Mouse (Mus musculus) small intestine, adult 2 months (tissue): ENCODE measurements around the gene Tcte1. TPM values are rescaled to one million over a fixed set of nuclear protein-coding genes. Genes with fewer than 3 reads are reported as not detected.

ENCODE experiments used
- H3K27ac ChIP-seq: fragments of 200-500 bp; 2 replicates; pipeline ENCODE4 v1.5.1; 2012; ENCODE audit warnings: low read depth, low read length, control low read depth, inconsistent platforms; ENCODE audit not compliant: insufficient read depth
- H3K27me3 ChIP-seq: fragments of 200-500 bp; 2 replicates; pipeline ENCODE4 v1.6.1; 2012; ENCODE audit warnings: mild to moderate bottlenecking, moderate library complexity, low read length, inconsistent platforms; ENCODE audit not compliant: control insufficient read depth, insufficient read depth
- H3K36me3 ChIP-seq: fragments of 200-500 bp; 2 replicates; pipeline ENCODE4 v1.6.1; 2012; ENCODE audit warnings: mild to moderate bottlenecking, low read length, control low read depth, inconsistent platforms; ENCODE audit not compliant: control insufficient read depth, insufficient read depth
- H3K4me1 ChIP-seq: fragments of 200-500 bp; 2 replicates; pipeline ENCODE4 v1.6.1; 2012; ENCODE audit warnings: low read length, inconsistent platforms, mixed read lengths; ENCODE audit not compliant: control insufficient read depth, insufficient read depth, insufficient read length
- H3K4me3 ChIP-seq: fragments of 200-500 bp; 2 replicates; pipeline ENCODE4 v1.5.1; 2012; ENCODE audit warnings: low read depth, mild to moderate bottlenecking, control low read depth, inconsistent platforms, low read length, moderate library complexity
- CTCF ChIP-seq: fragments of 200-500 bp; IDR thresholded peaks from 2 replicates; pipeline ENCODE4 v1.5.1; 2012; ENCODE audit warnings: low read depth, mild to moderate bottlenecking, control low read depth, inconsistent platforms, low read length, moderate library complexity, mixed read lengths; ENCODE audit not compliant: insufficient replicate concordance, insufficient read length; ENCODE audit errors: extremely low read depth
- POLR2A ChIP-seq: fragments of 200-500 bp; IDR thresholded peaks from 2 replicates; pipeline ENCODE4 v1.6.1; 2012; ENCODE audit warnings: low read depth, mild to moderate bottlenecking, control low read depth, inconsistent platforms, low read length, moderate library complexity
- WGBS: fragments of 180-500 bp; shearing (Covaris S2); methylation state at CpG from one replicate; pipeline ENCODE4 v1.1.7; 2018; 5-methylcytosine and 5-hydroxymethylcytosine counted together
- polyA plus RNA-seq: library from polyadenylated mRNA; depleted of rRNA; stranded (reverse); fragments of >200 nt; gene quantifications from 2 replicates; pipeline ENCODE4 v1.2.3, GENCODE M21; 2012

Tcte1 gene
- polyA plus RNA-seq, 1 experiment, result 0.04 TPM

DNA sequence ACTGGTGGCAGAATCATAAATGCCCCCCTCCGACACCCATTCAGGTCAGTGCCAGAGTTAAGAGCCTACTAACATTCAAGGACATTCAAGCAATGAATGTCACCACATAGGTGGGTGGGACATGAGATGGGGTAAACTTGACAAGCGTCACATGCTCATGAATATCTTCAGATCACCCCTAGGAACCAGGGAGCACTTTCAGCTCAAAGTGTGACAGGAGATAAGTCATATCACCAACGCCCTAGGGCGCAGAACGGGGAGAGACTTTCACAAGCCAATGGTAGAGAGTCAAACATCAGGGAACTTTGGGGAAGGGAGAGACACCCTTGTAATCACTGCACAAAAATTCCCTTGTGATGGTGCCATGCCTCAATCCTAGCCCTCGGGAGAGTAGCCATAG lies 59.0 kb downstream of the Tcte1 start:
- Histone ChIP-seq H3K27ac (no peak overlapping the region), H3K4me3 (no peak overlapping the region), H3K27me3 (no peaks in the 10 kb centered on the region), H3K4me1 (peaks cover 3% of the 10 kb centered on the region), H3K36me3 (no peaks in the 10 kb centered on the region; the same call in 1 of the 2 replicates)
- 75% methylated on average over 6 of the region's 6 CpGs for WGBS
- TF ChIP-seq POLR2A (no peak), CTCF (no peak)

GRCm38 (mm10) chr17:45582715-45583355 lies 59.6 kb downstream of the Tcte1 start:
- Histone ChIP-seq H3K4me3 (no peak overlapping the region), H3K27me3 (no peaks in the 10 kb centered on the region), H3K4me1 (peaks cover 3% of the 10 kb centered on the region), H3K36me3 (no peaks in the 10 kb centered on the region; the same call in 1 of the 2 replicates), H3K27ac (no peak overlapping the region)
- no peak for TF ChIP-seq POLR2A
- peak; percentile 62; the same call in 1 of the 2 replicates for TF ChIP-seq CTCF
- WGBS, result 58% methylated on average over 6 of the region's 6 CpGs

- H3K27me3 ChIP-seq, result no peaks in the 10 kb centered on the region
- peak overlapping the region; percentile 61 for H3K27ac ChIP-seq
- 54% methylated on average over 12 of the region's 12 CpGs for WGBS
- H3K4me3 ChIP-seq, result peak overlapping the region; percentile 31
- TF ChIP-seq CTCF (no peak), POLR2A (no peak)
- peaks cover 3% of the 10 kb centered on the region for H3K4me1 ChIP-seq
- H3K36me3 ChIP-seq, result no peaks in the 10 kb centered on the region; the same call in 1 of the 2 replicates
Measured at GRCm38 (mm10) chr17:45584096-45584896, 61.1 kb downstream of the Tcte1 start.

DNA sequence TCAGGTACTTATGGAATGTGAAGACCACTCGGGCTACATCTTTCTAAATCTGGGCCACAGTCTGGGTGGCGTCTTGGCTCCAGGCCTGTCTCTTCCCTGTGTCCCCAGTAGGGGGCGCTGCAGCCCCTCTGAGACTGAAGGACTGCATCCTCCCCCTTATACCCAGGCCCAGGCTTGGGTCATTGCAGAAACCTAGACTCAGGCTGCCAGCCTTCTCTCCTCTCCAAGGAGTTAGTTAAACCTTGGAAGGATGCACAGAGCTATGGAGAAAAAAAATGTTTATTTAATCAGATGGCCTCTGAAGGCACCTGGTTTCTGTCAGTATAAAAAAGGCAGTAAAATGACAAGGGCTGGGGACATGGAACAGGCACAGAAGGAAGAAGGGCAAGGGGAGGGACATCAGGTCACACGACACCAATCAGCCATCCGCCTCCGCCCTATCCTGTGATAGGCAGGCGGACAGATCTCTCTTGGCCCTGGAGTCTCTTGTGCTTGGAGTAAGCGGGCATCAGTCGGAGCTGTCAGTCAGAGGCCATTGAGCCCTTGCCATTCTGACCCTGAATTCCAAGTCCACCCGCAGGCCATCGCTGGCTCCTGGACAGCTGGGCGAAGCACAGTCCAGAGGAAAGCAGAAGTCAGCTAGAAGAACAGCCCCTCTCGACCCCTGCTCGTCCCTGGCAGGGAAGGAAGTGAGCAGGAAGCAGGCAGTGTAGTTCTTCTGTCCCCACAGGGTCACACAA lies 61.9 kb downstream of the Tcte1 start:
- Histone ChIP-seq H3K4me1 (peaks cover 3% of the 10 kb centered on the region), H3K36me3 (peaks cover 3% of the 10 kb centered on the region; the same call in 1 of the 2 replicates), H3K27ac (peak overlapping the region; percentile 61), H3K27me3 (no peaks in the 10 kb centered on the region), H3K4me3 (no peak overlapping the region)
- TF ChIP-seq POLR2A (no peak), CTCF (peak; percentile 89)
- WGBS, result 58% methylated on average over 14 of the region's 14 CpGs

DNA sequence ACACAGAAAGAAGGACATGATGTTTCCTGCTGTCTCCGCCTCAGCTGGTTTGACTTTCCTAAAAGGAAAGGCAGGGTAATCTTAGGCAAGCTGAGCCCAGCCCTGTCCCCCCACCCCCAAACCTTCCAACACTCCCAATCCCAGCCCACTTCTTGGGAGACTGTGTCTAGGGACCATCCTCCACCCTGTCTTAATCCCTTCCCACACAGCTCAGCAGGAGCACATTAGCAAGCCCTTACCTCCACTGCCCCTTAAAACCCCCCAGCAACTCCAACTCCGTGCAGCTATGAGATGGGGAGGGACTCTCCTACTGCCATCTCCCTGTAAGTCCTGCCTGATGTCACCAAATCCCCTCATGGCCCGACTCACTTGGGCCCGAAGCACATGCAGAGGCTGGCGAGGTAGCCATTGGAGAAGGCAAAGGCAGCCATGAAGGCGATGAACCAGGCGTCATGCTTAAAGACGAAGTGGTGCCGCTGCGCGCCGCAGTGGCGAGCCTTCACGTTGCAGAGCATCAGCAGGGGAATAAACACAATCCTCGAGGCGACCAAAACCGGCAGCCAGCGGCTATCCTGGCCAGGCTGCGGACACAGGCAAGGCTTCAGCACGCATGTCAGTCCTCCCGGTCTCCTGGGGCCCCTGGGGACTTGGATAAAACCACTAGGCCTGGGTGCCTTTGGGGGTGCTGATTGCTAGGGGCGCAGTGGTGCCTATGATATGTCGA lies 62.7 kb downstream of the Tcte1 start:
- H3K27ac ChIP-seq, result peak overlapping the region; percentile 61
- H3K27me3 ChIP-seq, result no peaks in the 10 kb centered on the region
- no peak for TF ChIP-seq POLR2A
- no peak for TF ChIP-seq CTCF
- WGBS, result 89% methylated on average over 23 of the region's 23 CpGs
- H3K4me3 ChIP-seq, result no peak overlapping the region
- peaks cover 3% of the 10 kb centered on the region; the same call in 1 of the 2 replicates for H3K36me3 ChIP-seq
- H3K4me1 ChIP-seq, result peaks cover 3% of the 10 kb centered on the region

DNA sequence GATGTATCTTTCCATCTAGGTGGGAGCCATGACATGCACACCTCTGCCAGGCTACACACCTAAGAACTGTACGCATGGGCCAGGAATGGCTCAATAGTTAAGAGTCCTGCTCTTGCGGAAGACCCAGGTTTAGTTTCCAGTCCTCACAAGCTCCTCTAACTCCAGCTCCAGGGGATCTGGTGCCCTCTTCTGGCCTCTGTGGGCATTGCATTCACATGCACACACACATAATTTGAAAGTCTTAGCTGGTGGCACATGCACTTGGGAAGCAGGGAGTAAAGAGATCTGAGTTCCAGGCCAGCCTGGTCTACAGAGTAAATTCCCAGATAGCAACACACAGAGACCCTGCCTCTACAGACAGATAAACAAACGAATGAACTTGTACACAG lies 63.2 kb downstream of the Tcte1 start:
- H3K4me1 ChIP-seq, result peaks cover 3% of the 10 kb centered on the region
- no peak overlapping the region for H3K4me3 ChIP-seq

More for the DNA sequence above, 63.2 kb downstream of the Tcte1 start:
- 96% methylated on average over 3 of the region's 3 CpGs for WGBS
- Histone ChIP-seq H3K36me3 (peaks cover 3% of the 10 kb centered on the region; the same call in 1 of the 2 replicates), H3K27ac (no peak overlapping the region), H3K27me3 (no peaks in the 10 kb centered on the region)
- peak; percentile 22; the same call in 1 of the 2 replicates for TF ChIP-seq CTCF
- no peak for TF ChIP-seq POLR2A
